Mouse (Mus musculus) gastrocnemius, adult 8-10 months (tissue): Measurements from ENCODE around the gene Aes. TPM values are rescaled to one million over a fixed set of nuclear protein-coding genes. Genes with fewer than 3 reads are reported as not detected.

Source experiments
- DNase-seq, 2 experiments: peaks; one replicate each; pipeline ENCODE4 v3.0.0; 2022; ENCODE audit warnings: low spot score in 2 of 2
- total RNA-seq, 4 experiments: library from RNA; stranded (reverse); gene quantifications; 2 replicates each; pipeline ENCODE4 v1.2.4; 2022

Gene Aes
- total RNA-seq, 4 experiments from 2014 or later: 851 to 988 (median 920) TPM

DNA sequence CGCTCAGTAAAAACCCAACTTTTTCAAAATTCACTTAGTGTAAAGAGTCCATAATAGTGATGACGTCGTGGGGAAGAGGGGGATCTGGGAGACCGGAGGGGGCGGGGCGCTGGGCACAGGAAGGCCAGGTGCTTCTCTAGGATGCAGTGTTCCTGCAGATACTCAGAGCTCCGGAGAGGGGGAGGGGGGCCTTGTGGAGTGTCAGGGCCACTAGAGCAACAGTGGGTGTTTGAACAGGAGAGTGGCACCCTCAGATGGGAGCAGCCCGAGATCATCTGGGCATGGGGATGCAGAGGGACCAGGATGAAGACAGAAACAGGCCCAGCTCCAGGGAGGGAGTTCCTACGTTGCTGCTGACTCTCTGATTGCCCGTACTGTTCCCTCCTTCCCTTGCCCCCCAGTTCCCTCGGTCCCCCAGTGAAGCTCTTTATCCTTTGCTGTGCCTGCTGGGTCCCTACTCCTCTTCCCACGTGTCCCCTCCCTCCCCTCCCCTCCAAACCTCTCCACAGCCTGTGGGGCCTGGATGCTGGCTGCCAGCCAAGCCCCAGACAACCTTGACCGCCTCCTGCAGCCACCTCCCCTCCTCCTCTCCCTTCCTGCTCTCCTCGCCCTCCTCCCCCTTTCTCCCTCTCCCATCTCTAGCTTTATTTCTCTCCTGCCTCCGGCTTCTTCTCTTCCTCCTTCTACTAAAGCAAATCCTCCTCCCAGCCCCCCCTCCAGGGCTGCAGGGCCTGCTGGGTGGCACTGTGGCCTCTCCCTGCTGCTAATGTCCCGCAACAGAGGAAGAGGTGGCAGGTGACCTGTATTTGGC is 9.3 kb downstream of the Aes start:
- no peak for DNase-seq

DNA sequence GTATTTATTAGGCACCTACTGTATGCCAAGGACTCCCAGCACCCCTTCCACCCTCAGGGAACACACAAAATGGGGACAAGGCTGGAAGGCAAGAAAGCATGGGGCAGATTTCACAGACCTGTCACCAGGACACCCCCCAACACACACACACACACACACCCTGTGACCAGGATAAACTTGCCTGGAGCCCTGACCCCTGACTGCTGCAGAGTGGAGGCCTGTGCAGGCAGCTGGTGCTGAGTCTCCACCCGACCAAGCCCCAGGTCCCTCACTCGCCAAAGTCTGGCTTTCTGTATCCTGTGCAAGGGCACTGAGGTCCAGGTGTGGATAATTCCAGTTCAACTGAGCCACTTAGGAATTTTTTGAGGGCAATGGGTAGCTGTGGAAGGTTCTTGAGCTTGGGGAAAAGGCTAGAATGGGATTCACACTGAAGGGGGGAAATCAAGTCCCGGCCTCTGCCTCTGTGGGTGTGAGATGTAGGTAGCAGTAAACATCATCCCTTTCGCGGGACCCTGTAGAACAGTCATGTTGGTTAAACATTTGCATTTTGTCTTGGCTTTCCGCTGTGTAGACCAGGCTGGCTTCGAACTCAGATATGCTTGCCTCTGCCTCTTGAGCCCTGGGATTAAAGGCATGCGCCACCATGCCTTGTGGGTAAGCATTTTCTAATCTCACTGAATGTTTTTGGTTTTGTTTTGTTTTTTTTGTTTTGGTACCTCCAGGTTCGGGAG is 10.4 kb downstream of the Aes start:
- no peak for DNase-seq

DNA sequence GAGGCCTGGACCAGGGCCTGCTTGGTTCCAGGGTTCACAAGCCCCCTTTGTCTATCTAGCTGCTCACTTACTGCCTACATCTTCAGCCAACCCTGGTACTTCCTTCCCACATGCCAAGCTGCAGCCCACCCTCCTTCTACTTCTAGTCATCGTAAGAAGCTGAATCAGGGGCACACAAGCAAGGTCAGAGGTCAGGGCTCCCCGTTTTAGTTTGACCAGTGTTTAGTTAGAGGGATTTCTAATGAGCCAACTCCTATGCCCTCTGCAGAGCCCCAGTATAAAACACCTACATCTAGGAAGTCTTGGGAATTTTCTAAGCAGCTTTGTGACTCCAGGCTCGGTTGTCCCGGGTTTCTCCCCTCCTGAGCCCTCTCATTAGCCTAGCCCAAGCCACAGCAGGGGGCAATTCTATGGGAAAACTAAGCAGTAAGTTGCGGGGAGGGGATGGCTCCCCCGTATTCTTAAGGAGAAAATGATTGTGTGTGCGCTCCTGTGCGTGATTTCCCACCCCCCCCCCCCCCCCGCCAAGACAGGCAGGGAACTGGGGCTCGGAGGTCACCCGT is 11.0 kb downstream of the Aes start:
- no peak for DNase-seq

GRCm38 (mm10) chr10:81570831-81571500 is 11.7 kb downstream of the Aes start:
- DNase-seq: peak; percentile 92

DNA sequence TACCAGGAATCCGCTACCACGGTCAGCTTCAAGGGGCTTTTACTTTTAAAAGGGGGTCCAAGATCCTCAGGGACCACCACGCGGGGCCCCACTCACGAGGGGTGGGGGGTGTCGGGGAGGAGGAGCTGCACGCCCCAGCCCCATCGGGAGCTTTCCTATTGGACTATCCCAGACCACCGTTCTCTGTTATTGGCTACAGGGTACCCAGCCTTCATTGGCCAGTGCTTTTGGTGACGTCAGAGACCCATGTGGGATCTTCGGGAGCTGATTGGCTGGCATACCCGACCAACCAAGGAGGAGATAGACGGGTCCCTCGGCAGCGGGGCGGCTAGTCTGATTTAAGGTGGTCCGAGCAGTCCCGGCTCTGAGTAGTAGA is 12.2 kb downstream of the Aes start:
- DNase-seq: peak; percentile 99

GRCm38 (mm10) chr10:81572133-81572671 is 12.9 kb downstream of the Aes start:
- DNase-seq: no peak

DNA sequence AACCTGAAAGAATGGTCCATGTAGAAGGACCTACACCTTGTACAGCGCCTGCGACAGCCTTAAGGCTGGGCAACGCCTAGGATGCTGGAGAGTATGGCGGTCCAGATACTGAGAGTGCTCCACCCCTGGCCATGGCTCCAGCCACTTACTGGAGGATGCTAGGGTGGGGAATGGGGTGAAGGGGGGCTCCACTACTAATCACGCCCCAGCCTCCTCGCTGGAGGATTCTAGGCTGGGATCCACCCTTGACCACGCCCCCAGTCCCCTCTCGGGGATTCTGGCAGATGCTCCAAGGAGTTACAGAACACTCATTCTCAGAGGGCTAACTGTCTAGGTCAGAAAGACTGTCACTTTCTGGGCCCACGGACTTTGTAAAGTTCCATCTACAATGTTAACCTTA is 13.7 kb downstream of the Aes start:
- peak; percentile 43 to 73 for DNase-seq

GRCm38 (mm10) chr10:81574081-81575056 is 15.1 kb downstream of the Aes start, which contains the start of gene Tle2:
Tle2 (plus strand) TSS chr10:81574561.
- DNase-seq: no peak

DNA sequence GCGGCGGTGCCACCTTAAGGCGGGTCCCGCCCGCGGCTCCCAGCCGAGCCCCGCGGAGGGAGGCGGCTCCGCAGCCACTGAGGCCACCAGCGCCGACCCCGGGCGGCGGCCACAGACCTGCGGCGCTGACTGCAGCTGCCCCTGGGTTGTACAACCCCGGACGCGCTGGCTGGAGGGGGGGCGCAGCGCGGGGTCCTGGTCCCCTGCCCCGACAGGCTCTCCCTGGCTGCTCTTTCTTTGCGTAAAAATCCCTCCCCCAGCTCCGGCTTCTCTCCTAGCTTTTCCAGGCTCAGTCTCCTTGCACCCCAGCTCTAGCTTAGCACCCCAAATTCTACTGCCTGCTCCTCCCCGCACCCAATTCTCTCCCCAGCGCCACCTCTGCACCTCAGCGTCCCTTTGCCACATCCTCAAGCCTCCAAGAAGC is 15.9 kb downstream of the Aes start:
- DNase-seq: no peak

DNA sequence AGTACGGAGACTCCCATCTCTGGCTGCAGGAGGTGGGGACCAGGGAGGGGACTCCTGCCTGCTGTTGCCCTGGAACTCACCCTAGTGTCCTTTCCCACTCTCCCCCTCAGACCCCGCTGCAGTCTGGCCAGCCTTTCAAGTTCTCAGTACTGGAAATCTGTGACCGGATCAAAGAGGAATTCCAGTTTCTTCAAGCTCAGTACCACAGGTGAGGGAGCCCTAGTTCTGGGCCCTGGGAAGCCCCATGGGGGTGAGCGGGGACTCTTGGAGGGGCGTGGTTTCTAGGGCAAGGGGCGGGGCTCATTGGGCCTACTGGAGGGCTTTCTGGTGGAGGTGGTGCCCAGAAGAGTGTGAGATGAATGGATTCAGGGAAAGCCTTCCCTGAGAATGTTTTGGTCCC is 16.4 kb downstream of the Aes start:
- DNase-seq: no peak

GRCm38 (mm10) chr10:81579967-81580366 is 20.7 kb downstream of the Aes start:
- no peak for DNase-seq

- DNase-seq: no peak
Measured at GRCm38 (mm10) chr10:81580441-81581070, 21.3 kb downstream of the Aes start.

DNA sequence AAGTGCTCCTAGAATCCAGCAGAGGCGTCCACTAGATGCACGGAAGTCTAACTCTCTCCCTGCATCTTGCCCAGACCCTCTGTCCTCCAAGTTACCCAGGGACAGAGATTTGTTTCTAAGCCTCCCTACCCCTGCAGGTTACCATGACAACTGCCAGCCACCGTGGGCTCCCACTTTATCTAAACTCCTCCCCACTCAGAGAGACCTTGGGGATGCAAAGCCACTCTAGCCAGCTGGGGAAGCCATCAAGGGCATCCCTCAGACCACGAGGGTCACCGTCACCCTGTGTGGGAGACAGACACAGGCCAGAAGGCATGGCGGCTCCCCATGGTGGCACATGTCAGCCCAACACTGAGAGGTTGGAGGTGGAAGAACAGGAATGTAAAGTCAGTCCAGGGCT is 24.1 kb downstream of the Aes start:
- DNase-seq: no peak

GRCm38 (mm10) chr10:81588739-81589138 is 29.5 kb downstream of the Aes start:
- no peak for DNase-seq

- DNase-seq: no peak
Measured at GRCm38 (mm10) chr10:81591846-81592245, 32.6 kb downstream of the Aes start.

- DNase-seq: no peak
Measured at GRCm38 (mm10) chr10:81592631-81593030, 33.3 kb downstream of the Aes start.

- no peak for DNase-seq
Measured at GRCm38 (mm10) chr10:81593223-81593622, 33.9 kb downstream of the Aes start.

DNA sequence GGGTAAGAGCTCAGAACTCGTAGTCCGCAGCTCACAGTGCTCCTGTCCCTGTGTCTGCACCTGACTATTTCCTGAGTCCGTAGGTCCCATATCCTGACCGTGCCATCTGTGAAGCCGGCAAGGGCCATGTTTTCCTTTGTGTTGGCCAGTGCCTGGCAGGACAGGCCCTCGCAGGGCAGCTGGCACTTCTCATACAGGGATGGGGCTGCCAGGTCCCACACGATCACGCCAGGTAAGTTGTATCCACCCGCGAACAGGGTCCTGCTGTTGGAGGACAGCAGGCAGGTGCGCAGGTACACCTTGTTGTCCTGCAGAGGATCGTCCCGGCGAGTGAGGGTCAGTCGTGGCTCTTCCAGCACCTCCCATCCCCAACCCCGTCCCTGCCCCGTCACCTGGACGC is 34.6 kb downstream of the Aes start:
- DNase-seq: no peak

DNA sequence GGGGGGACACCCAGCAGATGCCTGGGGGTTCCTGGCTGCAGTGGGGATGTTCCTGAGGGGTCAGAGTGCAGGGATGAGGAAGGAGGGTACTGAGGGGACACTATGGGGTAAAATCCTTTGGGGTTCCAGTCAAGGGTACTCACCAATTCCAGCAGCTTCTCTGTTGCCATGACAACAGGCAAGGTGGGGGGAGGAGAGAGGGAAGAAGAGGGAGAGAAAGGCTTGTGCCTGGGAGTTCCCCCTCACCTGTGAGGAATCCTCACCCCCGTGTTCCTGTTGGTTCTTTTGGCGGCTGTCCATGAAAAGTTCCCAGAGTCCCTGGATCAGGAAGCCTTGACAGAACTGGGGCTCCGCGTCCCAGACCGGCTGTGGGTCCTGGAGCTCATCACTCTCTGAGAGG is 36.3 kb downstream of the Aes start:
- DNase-seq: no peak

DNA sequence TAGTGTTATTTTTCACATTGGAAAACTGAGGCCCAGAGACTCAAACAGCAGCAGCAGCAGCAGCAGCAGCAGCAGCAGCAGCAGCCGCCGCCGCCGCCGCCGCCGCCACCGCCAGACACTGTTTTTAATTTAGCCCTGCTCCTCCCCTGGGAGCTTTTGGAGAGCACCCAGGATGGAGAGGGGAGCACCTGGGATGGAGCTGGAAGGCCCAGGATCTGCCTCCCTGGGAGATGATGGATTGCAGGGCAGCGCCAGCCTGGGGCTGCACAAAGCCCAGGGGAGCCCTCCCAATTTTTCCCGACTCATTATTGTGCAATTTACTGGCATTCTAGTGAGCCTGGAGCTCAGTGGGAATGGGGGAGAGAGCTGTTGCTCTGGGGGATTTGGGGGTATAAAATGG is 37.3 kb downstream of the Aes start:
- peak in 1 of 2 experiments; percentile 60 for DNase-seq
